ENCODE assay signal across 9 mouse cellular contexts in the genomic region with DNA sequence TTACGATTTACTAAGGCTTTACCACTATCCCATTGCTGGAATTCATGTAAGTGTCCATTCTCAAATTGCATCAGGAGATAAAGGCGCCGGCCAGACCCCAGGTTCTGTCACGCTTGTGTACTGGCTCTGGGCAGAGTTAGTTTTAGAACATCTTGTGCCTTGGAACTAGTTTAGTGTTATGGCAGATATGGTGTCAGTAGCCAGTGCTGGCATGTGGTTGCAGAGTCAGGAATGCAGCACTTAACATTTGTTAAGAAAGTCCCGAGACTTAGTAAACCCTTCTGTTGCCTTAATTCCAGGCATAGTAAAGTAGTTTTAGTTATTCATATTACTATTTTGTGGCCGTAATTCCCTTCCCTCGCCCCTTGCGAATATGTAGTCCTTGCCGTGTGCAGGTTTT. TPM values are rescaled to one million over a fixed set of nuclear protein-coding genes. Genes with fewer than 3 reads are reported as not detected.
DNase-seq lines count a peak whose midpoint lies in the region; ATAC-seq and TF ChIP-seq lines count a peak whose summit lies in the region.
"Had no signal": no experiment of that assay in that cellular context is flagged by ENCODE, and none has a peak within 500 bp of the region (broad histone marks: within the 10 kb centered on the region; RNA-seq: fewer than 3 reads in every experiment).

No protein-coding gene starts in this region.

- H3K4me2 ChIP-seq in heart, embryonic 12.5 days, result peak overlapping the region; percentile 80
- peak overlapping the region; percentile 88 for H3K4me2 ChIP-seq in liver, embryonic 14.5 days (ENCODE audit: low read depth)

- no peak overlapping the region for H3K27ac ChIP-seq in heart, embryonic 12.5 days (ENCODE audit: poor library complexity, severe bottlenecking)
- no peak overlapping the region for H3K27ac ChIP-seq in liver, embryonic 14.5 days

- no peak overlapping the region for H3K9ac ChIP-seq in heart, embryonic 12.5 days
- H3K9ac ChIP-seq in liver, embryonic 14.5 days (replicated peaks), result no peak overlapping the region

- WGBS in heart, embryonic 12.5 days, result 61% methylated on average over 9 of the region's 9 CpGs
- 79% methylated on average over 9 of the region's 9 CpGs for WGBS in liver, embryonic 14.5 days (ENCODE audit: insufficient replicate concordance)

- H3K36me3 ChIP-seq in heart, embryonic 12.5 days, result 0 out of 2 replicates have a peak, but pooled peaks cover 6% of the 10 kb centered on the region
- H3K36me3 ChIP-seq in liver, embryonic 14.5 days (replicated peaks; ENCODE audit: control insufficient read depth, insufficient read depth, low read depth), result no peaks in the 10 kb centered on the region

- peaks cover 16% of the 10 kb centered on the region for H3K4me1 ChIP-seq in heart, embryonic 12.5 days (replicated peaks)
- H3K4me1 ChIP-seq in liver, embryonic 14.5 days (replicated peaks; ENCODE audit: control insufficient read depth in 2 of 2, insufficient read depth in 2 of 2, low read length in 1 of 2), result peaks cover 8 to 16% of the 10 kb centered on the region in 2 experiments

- H3K9me3 ChIP-seq in heart, embryonic 12.5 days (replicated peaks), result no peaks in the 10 kb centered on the region
- H3K9me3 ChIP-seq in liver, embryonic 14.5 days (ENCODE audit: control insufficient read depth, low read length), result no peaks in the 10 kb centered on the region

- intact Hi-C loops in left cerebral cortex, postnatal 36 days (cut with DNase I), result no loop called here

- DNase-seq in gastrocnemius, adult 18-20 months (ENCODE audit: low spot score), result peak; percentile 71
- DNase-seq in gastrocnemius, postnatal 4 days (ENCODE audit: low spot score in 2 of 2), result no peak
- DNase-seq in R1 (ENCODE audit: low read depth, low spot score), result peak; percentile 34
- DNase-seq in liver, embryonic 14.5 days (ENCODE audit: low read depth in 3 of 3, low spot score in 3 of 3), result no peak
- no peak for DNase-seq in layer of hippocampus, adult 9-10 months (ENCODE audit: low spot score)
- DNase-seq in left cerebral cortex, postnatal 36 days (ENCODE audit: low spot score in 2 of 2), result no peak
- DNase-seq in T-cell, adult 2 months (ENCODE audit: low spot score), result no peak
- DNase-seq: right cerebral cortex, adult 18-20 months had no signal

- H3K4me3 ChIP-seq in heart, embryonic 12.5 days, result peak overlapping the region; percentile 65; the same call in 1 of the 2 replicates
- peak overlapping the region in 1 of 2 experiments; percentile 67; a peak in 1 of 4 replicates for H3K4me3 ChIP-seq in liver, embryonic 14.5 days (ENCODE audit: insufficient read depth in 1 of 2, low read depth in 2 of 2, low read length in 2 of 2)

- no peak for TF ChIP-seq EP300 in liver, embryonic 14.5 days (IDR thresholded peaks at IDR 0.05; ENCODE audit: low read depth)

- ATAC-seq in heart, embryonic 12.5 days (ENCODE audit: insufficient number of reproducible peaks, low FRiP score), result no peak
- ATAC-seq in liver, embryonic 14.5 days (ENCODE audit: insufficient read depth), result no peak

- TF ChIP-seq CTCF in liver, embryonic 14.5 days (IDR thresholded peaks at IDR 0.05; ENCODE audit: low read depth), result no peak

- no peaks in the 10 kb centered on the region for H3K27me3 ChIP-seq in heart, embryonic 12.5 days (replicated peaks)
- H3K27me3 ChIP-seq in liver, embryonic 14.5 days (ENCODE audit: control insufficient read depth, insufficient read depth, low read length), result no peaks in the 10 kb centered on the region

RNA-seq across cellular contexts. Expression of a gene that starts 1.7 kb away (rescaled TPM):
- 10 to 100 TPM; 40.3 to 42.8 TPM for total RNA-seq in gastrocnemius, adult 18-20 months (2021)
- 10 to 100 TPM; 51.5 to 70.1 TPM for total RNA-seq in gastrocnemius, postnatal 4 days (2021)
- 44.2 and 46.9 TPM in 2 replicates for polyA plus RNA-seq in heart, embryonic 12.5 days (2016; fragmentation: Nextera tagmentation; extraction: Ambion mirVana)
- polyA plus RNA-seq in liver, embryonic 14.5 days (2012; rRNA removed), result 38.8 and 43.3 TPM in 2 replicates
- polyA plus RNA-seq in liver, embryonic 14.5 days (2014; fragmentation: Nextera tagmentation; extraction: Ambion mirVana), result 101 and 106 TPM in 2 replicates
- total RNA-seq in left cerebral cortex, postnatal 36 days (2021), result 10 to 100 TPM; 27.3 to 32.4 TPM

Comparison
In these comparisons a context has a peak if more than half of its experiments do, and no peak if none do; other contexts are left out.
1. DNase-seq: peak in gastrocnemius, adult 18-20 months (single experiment) and R1 (single experiment); none in gastrocnemius, postnatal 4 days (0 of 2), liver, embryonic 14.5 days (0 of 3), layer of hippocampus, adult 9-10 months (single experiment), left cerebral cortex, postnatal 36 days (0 of 2) and T-cell, adult 2 months (single experiment).